Mouse (Mus musculus): ENCODE measurements around the gene Cpa1. TPM values are rescaled to one million over a fixed set of nuclear protein-coding genes. Genes with fewer than 3 reads are reported as not detected.

Cpa1 gene
- polyA plus RNA-seq (2012; rRNA removed), result 1.4 and 2.8 TPM in 2 replicates
- polyA plus RNA-seq (2014; fragmentation: Nextera tagmentation; extraction: Ambion mirVana), result 1.1 and 1.3 TPM in 2 replicates

DNA sequence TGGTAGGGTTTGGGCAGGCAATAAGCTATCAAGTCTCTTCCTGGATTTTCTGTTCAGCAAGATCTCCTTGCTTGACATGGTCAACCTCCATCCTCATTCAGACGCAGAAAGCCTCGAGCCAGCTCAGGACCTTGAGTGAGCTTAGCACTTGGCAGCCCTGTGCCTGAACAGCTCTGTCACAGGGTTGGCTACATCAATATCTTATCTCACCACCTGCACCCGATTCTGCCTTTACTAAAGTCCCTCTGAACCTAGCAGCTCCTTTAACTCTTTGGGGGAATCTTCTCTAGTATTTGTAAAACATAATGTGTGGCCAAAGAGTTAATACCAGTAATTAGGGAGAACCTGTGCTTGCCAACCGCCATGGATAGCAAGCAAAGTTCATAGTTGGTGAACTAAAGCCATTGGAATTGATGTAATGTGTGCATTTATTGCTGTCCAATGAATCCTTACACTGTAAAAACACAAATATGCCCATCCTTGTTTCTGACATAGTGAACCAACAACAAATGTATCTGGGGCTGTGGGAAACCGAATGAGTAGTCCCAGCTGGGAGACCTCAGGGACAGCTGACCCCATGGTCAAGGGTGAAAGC lies at the start of gene Cpa1:
Gene Cpa1, plus strand, starts transcription at position 545 of the 595 bp plus-strand sequence.
- H3K9ac ChIP-seq (ENCODE audit: low read depth, low read length, severe bottlenecking), result no peak within 1 kb of the TSS
- no peaks in the 10 kb centered on the region for H3K9me3 ChIP-seq (ENCODE audit: control insufficient read depth, low read length)
- H3K27ac ChIP-seq (replicated peaks; ENCODE audit: low read depth, low read length), result no peak within 1 kb of the TSS
- DNase-seq (ENCODE audit: low spot score) (no peak), ATAC-seq (ENCODE audit: low FRiP score, low read depth) (no peak)
- no peaks in the 10 kb centered on the region for H3K27me3 ChIP-seq (ENCODE audit: control insufficient read depth, insufficient read depth, low read length)
- H3K4me1 ChIP-seq (ENCODE audit: control insufficient read depth, insufficient read depth, low read length), result peaks cover 35% of the 10 kb centered on the region
- 87% methylated on average over 5 of the region's 5 CpGs for WGBS
- TF ChIP-seq POLR2A (IDR thresholded peaks at IDR 0.05; ENCODE audit: borderline replicate concordance, extremely low read depth, insufficient read depth, insufficient read length), result no peak
- H3K36me3 ChIP-seq (ENCODE audit: control insufficient read depth, insufficient read depth, low read length), result no peaks in the 10 kb centered on the region
- no peak within 1 kb of the TSS for H3K4me3 ChIP-seq (replicated peaks; ENCODE audit: low read length)
- H3K4me2 ChIP-seq (replicated peaks; ENCODE audit: low read depth, low read length, severe bottlenecking), result no peak within 1 kb of the TSS

DNA sequence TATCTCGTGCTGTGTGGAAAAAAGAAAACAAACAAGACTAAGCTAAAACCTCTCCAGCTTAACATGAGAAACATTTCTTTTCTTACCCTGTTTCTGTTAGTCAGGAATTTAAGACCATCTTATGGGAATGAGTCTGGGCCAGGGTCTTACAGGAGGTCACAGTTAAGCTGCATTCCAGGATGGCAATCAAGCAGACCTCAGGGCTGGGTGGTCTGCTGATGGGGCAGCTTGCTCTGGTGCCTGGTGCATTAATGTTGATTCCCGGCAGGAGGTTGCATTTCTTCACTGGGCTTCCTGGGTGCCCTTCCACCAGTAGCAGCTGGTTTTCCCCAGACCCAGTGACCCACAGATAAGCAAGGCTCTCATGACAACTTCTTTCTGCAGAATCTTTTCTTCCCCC lies 49.2 kb upstream of the Cpa1 start:
- H3K27me3 ChIP-seq (ENCODE audit: control insufficient read depth, insufficient read depth, low read length), result no peaks in the 10 kb centered on the region
- H3K4me3 ChIP-seq (replicated peaks; ENCODE audit: low read length), result no peak overlapping the region
- no peaks in the 10 kb centered on the region for H3K36me3 ChIP-seq (ENCODE audit: control insufficient read depth, insufficient read depth, low read length)
- H3K4me2 ChIP-seq (replicated peaks; ENCODE audit: low read depth, low read length, severe bottlenecking), result no peak overlapping the region
- DNase-seq (ENCODE audit: low spot score) (no peak), ATAC-seq (ENCODE audit: low FRiP score, low read depth) (no peak)
- 0 out of 2 replicates have a peak overlapping the region, but pooled peaks have one; percentile 33 for H3K27ac ChIP-seq (replicated peaks; ENCODE audit: low read depth, low read length)
- WGBS, result 11% methylated on average over 2 of the region's 2 CpGs
- 0 out of 2 replicates have a peak, but pooled peaks cover 6% of the 10 kb centered on the region for H3K4me1 ChIP-seq (ENCODE audit: control insufficient read depth, insufficient read depth, low read length)
- H3K9me3 ChIP-seq (ENCODE audit: control insufficient read depth, low read length), result no peaks in the 10 kb centered on the region
- H3K9ac ChIP-seq (ENCODE audit: low read depth, low read length, severe bottlenecking), result no peak overlapping the region
- TF ChIP-seq POLR2A (IDR thresholded peaks at IDR 0.05; ENCODE audit: borderline replicate concordance, extremely low read depth, insufficient read depth, insufficient read length), result no peak

DNA sequence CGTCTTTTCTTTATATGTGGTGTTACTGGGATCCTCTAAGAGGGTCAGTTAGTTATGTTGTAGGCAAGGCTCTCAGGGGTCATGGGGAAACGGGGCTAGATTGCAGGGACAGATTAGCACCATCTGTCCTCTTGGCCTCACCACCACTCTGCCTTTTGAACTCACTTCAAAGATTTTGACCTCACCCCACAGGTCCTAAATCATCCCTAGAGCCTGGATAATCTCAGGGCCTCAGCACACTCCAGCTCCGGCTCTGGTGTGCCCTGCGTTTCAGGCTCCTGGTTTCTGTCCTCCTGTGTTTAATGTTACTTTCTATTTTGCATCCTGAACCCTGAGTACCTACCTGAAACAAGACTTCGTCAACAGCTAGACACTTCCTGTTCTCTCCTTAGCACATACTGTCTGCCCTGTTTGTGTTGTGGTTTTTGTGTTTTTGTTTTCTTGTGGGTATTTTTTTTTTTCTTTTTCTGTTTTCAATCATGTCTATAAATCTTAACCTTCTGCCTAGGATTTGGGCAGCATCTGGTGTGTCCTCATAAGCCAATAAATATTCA lies 47.1 kb upstream of the Cpa1 start:
- H3K36me3 ChIP-seq (ENCODE audit: control insufficient read depth, insufficient read depth, low read length), result no peaks in the 10 kb centered on the region
- no peak overlapping the region for H3K4me2 ChIP-seq (replicated peaks; ENCODE audit: low read depth, low read length, severe bottlenecking)
- no peak overlapping the region for H3K4me3 ChIP-seq (replicated peaks; ENCODE audit: low read length)
- H3K27ac ChIP-seq (replicated peaks; ENCODE audit: low read depth, low read length), result no peak overlapping the region
- no peak for DNase-seq (ENCODE audit: low spot score)
- ATAC-seq (ENCODE audit: low FRiP score, low read depth), result no peak
- no peak for TF ChIP-seq POLR2A (IDR thresholded peaks at IDR 0.05; ENCODE audit: borderline replicate concordance, extremely low read depth, insufficient read depth, insufficient read length)
- peaks cover 15% of the 10 kb centered on the region for H3K4me1 ChIP-seq (ENCODE audit: control insufficient read depth, insufficient read depth, low read length)
- H3K27me3 ChIP-seq (ENCODE audit: control insufficient read depth, insufficient read depth, low read length), result no peaks in the 10 kb centered on the region
- 32% methylated on average over 5 of the region's 5 CpGs for WGBS
- no peak overlapping the region for H3K9ac ChIP-seq (ENCODE audit: low read depth, low read length, severe bottlenecking)
- H3K9me3 ChIP-seq (ENCODE audit: control insufficient read depth, low read length), result no peaks in the 10 kb centered on the region

DNA sequence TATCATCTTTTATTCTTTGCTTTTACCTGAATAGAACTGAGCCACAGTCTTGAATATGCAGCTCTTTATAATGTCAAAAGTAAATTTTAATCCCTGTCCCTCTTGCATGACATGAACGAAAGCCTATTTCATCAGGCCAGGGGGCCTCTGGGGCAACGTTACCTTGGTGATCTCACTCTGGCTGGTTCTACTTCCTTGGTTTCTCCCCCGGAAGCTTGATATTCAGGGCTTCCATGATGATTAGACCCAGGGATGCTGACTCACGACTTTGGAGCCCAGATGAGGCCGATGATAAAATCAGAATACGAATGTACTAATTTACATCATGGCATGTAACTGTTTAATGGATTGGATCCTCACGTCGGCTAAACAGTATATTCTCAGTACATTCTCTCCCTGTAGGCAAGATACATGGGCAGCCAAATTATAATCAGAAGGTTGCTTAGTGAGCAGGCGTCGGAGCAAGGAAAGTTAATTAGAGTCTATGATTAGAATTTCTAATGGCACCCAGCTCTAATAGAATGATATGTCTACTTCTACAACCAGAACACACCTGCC lies 46.5 kb upstream of the Cpa1 start:
- H3K27ac ChIP-seq (replicated peaks; ENCODE audit: low read depth, low read length), result no peak overlapping the region
- ATAC-seq (ENCODE audit: low FRiP score, low read depth) (no peak), DNase-seq (ENCODE audit: low spot score) (no peak)
- H3K36me3 ChIP-seq (ENCODE audit: control insufficient read depth, insufficient read depth, low read length), result no peaks in the 10 kb centered on the region
- H3K4me2 ChIP-seq (replicated peaks; ENCODE audit: low read depth, low read length, severe bottlenecking), result no peak overlapping the region
- H3K27me3 ChIP-seq (ENCODE audit: control insufficient read depth, insufficient read depth, low read length), result no peaks in the 10 kb centered on the region
- no peak overlapping the region for H3K9ac ChIP-seq (ENCODE audit: low read depth, low read length, severe bottlenecking)
- no peaks in the 10 kb centered on the region for H3K9me3 ChIP-seq (ENCODE audit: control insufficient read depth, low read length)
- no peak overlapping the region for H3K4me3 ChIP-seq (replicated peaks; ENCODE audit: low read length)
- peaks cover 15% of the 10 kb centered on the region for H3K4me1 ChIP-seq (ENCODE audit: control insufficient read depth, insufficient read depth, low read length)
- no peak for TF ChIP-seq POLR2A (IDR thresholded peaks at IDR 0.05; ENCODE audit: borderline replicate concordance, extremely low read depth, insufficient read depth, insufficient read length)
- WGBS, result 54% methylated on average over 10 of the region's 10 CpGs

DNA sequence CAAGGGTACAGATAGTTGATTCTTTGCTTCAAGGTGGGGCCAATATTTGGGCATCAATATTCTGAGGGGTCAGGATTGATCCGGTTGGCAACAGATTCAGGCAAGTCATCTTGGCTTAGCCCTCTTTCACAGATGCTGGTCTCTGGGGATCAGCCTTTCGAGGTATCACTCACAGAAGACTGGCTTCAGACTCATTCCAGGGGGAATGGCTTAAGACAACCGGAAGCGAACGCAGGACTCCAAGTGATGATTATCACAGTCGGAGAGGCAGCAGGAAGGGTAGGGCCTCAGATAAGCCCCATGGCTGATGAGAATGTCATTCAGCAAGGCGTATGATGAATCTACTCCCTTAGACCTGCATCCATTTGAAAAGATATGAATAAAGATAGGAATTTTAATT lies 44.7 kb upstream of the Cpa1 start:
- no peaks in the 10 kb centered on the region for H3K9me3 ChIP-seq (ENCODE audit: control insufficient read depth, low read length)
- no peak for ATAC-seq (ENCODE audit: low FRiP score, low read depth)
- no peak for TF ChIP-seq POLR2A (IDR thresholded peaks at IDR 0.05; ENCODE audit: borderline replicate concordance, extremely low read depth, insufficient read depth, insufficient read length)
- no peaks in the 10 kb centered on the region for H3K27me3 ChIP-seq (ENCODE audit: control insufficient read depth, insufficient read depth, low read length)
- no peak overlapping the region for H3K9ac ChIP-seq (ENCODE audit: low read depth, low read length, severe bottlenecking)
- H3K4me3 ChIP-seq (replicated peaks; ENCODE audit: low read length), result no peak overlapping the region
- peaks cover 15% of the 10 kb centered on the region for H3K4me1 ChIP-seq (ENCODE audit: control insufficient read depth, insufficient read depth, low read length)
- H3K4me2 ChIP-seq (replicated peaks; ENCODE audit: low read depth, low read length, severe bottlenecking), result no peak overlapping the region
- no peak overlapping the region for H3K27ac ChIP-seq (replicated peaks; ENCODE audit: low read depth, low read length)
- 73% methylated on average over 7 of the region's 7 CpGs for WGBS
- H3K36me3 ChIP-seq (ENCODE audit: control insufficient read depth, insufficient read depth, low read length), result no peaks in the 10 kb centered on the region
- no peak for DNase-seq (ENCODE audit: low spot score)
